Mouse (Mus musculus): ENCODE data around the gene Ncapd3. TPM values are rescaled to one million over a fixed set of nuclear protein-coding genes. Genes with fewer than 3 reads are reported as not detected.
A peak's percentile ranks its signal among the peaks of the same experiment; 100 is the strongest.

Ncapd3 gene
- polyA plus RNA-seq, 1 experiment from 2014 or later, result 25.2 TPM

DNA sequence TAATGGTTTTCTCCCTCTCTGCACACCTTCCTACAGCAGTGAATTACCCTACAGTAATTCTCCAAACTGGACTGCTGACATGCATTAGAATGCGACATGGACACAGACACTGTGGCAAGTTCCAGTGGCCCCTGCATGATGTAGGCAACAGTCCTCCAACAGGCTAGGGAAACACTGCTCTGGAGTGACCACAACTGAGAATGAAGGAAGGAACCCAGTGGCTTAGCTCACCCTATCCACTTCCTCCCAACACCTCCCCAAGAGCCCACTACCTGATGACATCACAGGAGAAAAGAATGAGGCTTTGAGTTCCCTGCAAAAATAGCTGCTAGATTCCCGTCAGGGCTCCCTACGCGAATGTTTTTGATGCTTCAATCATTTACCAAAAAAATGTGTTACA is 69.5 kb downstream of the Ncapd3 start:
- Histone ChIP-seq H3K9ac (no peak overlapping the region), H3K4me2 (replicated peaks) (no peak overlapping the region), H3K9me3 (replicated peaks) (no peaks in the 10 kb centered on the region), H3K27ac (replicated peaks) (no peak overlapping the region), H3K36me3 (peaks cover 75% of the 10 kb centered on the region), H3K4me1 (no peaks in the 10 kb centered on the region), H3K27me3 (no peaks in the 10 kb centered on the region), H3K4me3 (replicated peaks) (no peak overlapping the region)
- WGBS, result 85% methylated on average over 4 of the region's 4 CpGs
- ATAC-seq (ENCODE audit: insufficient number of reproducible peaks, low FRiP score, low TSS enrichment, low read depth), result no peak

DNA sequence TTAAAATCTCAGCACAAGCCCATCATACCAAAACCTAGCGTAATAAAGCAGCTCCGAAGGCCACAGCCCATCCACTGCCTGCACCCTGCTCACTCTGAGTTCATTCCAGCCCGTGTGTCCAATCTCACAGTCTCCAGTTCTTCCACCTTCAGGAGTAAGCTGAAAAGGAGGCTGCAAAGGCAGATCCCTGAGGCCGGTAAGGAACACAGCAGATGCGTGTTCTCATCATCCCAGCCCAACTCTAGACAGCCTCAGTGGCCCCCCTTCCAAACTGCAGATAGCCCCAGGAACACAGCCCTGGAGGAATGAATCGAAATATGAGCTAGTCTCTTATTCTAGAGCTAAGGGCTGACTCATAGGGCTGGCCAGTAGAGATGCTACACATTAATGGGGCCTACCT is 71.5 kb downstream of the Ncapd3 start:
- Histone ChIP-seq H3K27me3 (no peaks in the 10 kb centered on the region), H3K4me1 (no peaks in the 10 kb centered on the region), H3K9me3 (replicated peaks) (no peaks in the 10 kb centered on the region), H3K4me3 (replicated peaks) (no peak overlapping the region), H3K9ac (no peak overlapping the region), H3K27ac (replicated peaks) (no peak overlapping the region), H3K4me2 (replicated peaks) (no peak overlapping the region), H3K36me3 (peaks cover 71% of the 10 kb centered on the region)
- 89% methylated on average over 6 of the region's 6 CpGs for WGBS
- no peak for ATAC-seq (ENCODE audit: insufficient number of reproducible peaks, low FRiP score, low TSS enrichment, low read depth)

DNA sequence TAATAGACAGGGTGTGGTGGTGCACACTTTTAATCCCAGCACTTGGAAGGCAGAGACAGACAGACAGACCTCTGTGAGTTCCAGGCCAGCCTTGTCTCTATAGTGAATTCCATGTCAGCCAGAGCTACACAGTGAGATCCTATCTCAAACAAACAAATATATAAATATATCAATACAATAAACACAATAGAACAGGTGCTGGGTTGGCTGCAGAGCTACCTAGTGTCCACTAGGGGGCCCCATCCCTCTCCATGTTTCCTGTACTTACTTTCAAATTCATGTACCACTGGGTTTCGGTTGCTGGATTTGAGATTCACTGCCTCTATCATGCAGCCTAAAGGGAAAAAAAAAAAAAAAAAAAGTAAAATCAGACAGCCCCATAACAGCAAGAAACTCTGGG is 76.1 kb downstream of the Ncapd3 start:
- no peak overlapping the region for H3K4me2 ChIP-seq (replicated peaks)
- no peaks in the 10 kb centered on the region for H3K27me3 ChIP-seq
- no peaks in the 10 kb centered on the region for H3K9me3 ChIP-seq (replicated peaks)
- H3K4me3 ChIP-seq (replicated peaks), result no peak overlapping the region
- peaks cover 31% of the 10 kb centered on the region for H3K36me3 ChIP-seq
- peaks cover 16% of the 10 kb centered on the region; the same call in 1 of the 2 replicates for H3K4me1 ChIP-seq
- H3K9ac ChIP-seq, result no peak overlapping the region
- no peak for ATAC-seq (ENCODE audit: insufficient number of reproducible peaks, low FRiP score, low TSS enrichment, low read depth)
- WGBS, result 38% methylated on average over 1 of the region's 1 CpGs
- H3K27ac ChIP-seq (replicated peaks), result no peak overlapping the region

DNA sequence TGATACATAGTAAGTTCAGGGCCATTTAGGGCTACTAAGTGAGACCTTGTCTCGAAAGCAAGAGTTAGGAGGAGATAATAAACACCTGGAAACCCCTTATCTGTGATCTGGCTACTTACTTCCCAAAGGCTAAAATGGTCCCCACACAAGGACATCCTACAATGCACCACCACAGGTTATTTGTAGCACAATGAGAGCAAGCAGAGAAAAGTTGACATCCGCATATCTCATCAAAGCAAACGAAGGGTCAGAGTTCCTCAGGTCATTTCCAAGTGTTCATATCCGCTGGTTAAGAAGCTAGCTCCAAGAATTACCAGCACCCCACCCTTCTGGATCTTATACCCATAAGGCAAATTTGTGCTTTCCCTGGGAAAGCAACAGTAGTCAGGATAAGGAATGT is 78.5 kb downstream of the Ncapd3 start:
- no peak overlapping the region for H3K4me3 ChIP-seq (replicated peaks)
- no peak overlapping the region for H3K9ac ChIP-seq
- H3K36me3 ChIP-seq, result peaks cover 17% of the 10 kb centered on the region
- no peaks in the 10 kb centered on the region for H3K27me3 ChIP-seq
- ATAC-seq (ENCODE audit: insufficient number of reproducible peaks, low FRiP score, low TSS enrichment, low read depth), result no peak
- H3K4me1 ChIP-seq, result peaks cover 16% of the 10 kb centered on the region; the same call in 1 of the 2 replicates
- no peak overlapping the region for H3K27ac ChIP-seq (replicated peaks)
- WGBS, result 77% methylated on average over 4 of the region's 4 CpGs
- no peaks in the 10 kb centered on the region for H3K9me3 ChIP-seq (replicated peaks)
- H3K4me2 ChIP-seq (replicated peaks), result no peak overlapping the region

DNA sequence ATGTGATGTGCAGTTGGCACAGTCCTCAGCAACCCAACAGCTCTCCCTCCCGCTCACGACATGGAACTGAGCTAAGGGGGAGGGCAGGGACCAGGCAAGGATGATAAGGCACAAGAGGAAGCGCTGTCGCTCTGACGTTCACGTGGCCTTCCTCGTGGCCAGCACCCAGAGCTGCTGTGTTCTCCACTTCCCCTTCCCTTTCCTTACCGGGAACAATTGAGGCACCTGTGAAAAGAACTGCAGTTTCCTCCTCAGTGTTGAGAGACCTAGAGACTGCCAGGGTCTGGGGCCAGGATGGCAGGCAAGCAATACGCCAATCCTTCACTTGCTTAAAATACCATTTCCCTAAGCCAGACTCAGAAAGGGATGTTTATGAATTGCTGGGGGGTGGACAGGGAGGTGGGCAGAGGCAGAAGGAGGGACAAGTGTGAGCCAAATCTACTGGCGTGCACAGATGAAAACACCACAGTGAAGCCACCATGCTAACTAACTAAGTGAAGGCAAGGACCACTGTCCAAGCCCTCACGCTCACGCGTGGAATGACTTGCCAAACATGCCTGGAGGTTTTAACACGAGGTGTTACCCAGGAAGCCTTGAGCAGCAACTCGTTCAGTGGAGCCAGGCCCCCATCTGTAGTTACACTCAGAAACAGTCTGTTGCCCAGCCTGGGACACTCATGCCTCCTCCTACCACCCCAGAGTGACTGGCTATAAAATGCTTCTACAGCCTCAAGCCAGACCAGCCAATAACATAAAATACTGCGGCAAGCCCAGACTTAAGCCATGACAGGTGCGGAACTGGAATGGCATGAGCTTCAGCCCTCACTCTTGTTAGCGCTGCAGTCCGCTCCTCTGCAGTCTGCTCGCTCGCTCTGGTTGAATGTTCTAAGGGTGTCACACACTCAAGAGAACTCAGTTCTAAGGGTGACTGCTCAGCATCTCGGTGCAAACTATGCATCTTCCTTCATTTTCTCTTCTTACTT is 79.8 kb downstream of the Ncapd3 start:
- Histone ChIP-seq H3K9ac (no peak overlapping the region), H3K27me3 (no peaks in the 10 kb centered on the region), H3K4me1 (peaks cover 16% of the 10 kb centered on the region; the same call in 1 of the 2 replicates), H3K4me3 (replicated peaks) (no peak overlapping the region), H3K36me3 (0 out of 2 replicates have a peak, but pooled peaks cover 5% of the 10 kb centered on the region), H3K4me2 (replicated peaks) (no peak overlapping the region), H3K27ac (replicated peaks) (peak overlapping the region; percentile 18; the same call in 1 of the 2 replicates), H3K9me3 (replicated peaks) (no peaks in the 10 kb centered on the region)
- no peak; the same call in 1 of the 2 replicates for ATAC-seq (ENCODE audit: insufficient number of reproducible peaks, low FRiP score, low TSS enrichment, low read depth)
- WGBS, result 65% methylated on average over 22 of the region's 22 CpGs

DNA sequence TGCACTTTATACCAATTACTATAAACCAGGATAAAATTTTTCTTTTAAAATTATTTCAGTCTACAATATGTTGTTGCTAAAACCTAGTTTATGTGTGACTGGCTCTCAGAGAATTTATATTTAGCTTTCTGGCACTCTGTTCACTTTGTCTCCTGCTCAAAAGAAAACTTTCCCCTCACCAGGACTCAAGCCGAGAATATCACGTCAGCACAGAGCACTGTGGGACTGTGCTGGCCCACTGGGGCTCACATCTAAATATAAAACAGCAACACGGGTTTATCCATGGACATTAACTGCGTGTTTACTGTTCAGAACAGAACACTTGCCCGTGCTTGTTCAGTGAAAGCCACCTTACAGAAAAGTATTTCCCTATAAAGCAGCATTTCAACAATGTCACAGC is 80.7 kb downstream of the Ncapd3 start:
- Histone ChIP-seq H3K27ac (replicated peaks) (peak overlapping the region; percentile 18; the same call in 1 of the 2 replicates), H3K4me1 (peaks cover 16% of the 10 kb centered on the region; the same call in 1 of the 2 replicates), H3K4me2 (replicated peaks) (no peak overlapping the region), H3K27me3 (no peaks in the 10 kb centered on the region), H3K36me3 (no peaks in the 10 kb centered on the region), H3K4me3 (replicated peaks) (no peak overlapping the region), H3K9ac (no peak overlapping the region), H3K9me3 (replicated peaks) (no peaks in the 10 kb centered on the region)
- WGBS, result 23% methylated on average over 5 of the region's 5 CpGs
- no peak for ATAC-seq (ENCODE audit: insufficient number of reproducible peaks, low FRiP score, low TSS enrichment, low read depth)

DNA sequence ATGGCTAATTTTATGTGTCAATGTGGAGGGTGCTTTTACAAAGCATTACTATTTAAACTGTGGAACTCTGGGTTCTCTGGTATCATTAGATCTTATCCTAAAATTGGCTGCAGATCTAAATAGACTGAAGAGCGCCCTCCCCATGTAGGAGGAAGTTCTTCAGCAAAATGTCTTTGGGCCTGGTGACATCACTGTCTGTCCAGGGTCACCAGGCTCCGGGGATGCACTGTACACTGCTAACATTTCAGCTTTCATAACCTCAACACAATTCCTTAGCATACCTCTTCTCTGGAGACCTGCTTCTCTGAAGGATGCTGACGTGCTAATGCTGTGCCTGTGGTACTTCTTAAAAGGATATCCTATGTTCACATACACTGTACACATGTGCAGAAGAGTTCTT is 81.8 kb downstream of the Ncapd3 start:
- Histone ChIP-seq H3K4me1 (peaks cover 16% of the 10 kb centered on the region; the same call in 1 of the 2 replicates), H3K9ac (no peak overlapping the region), H3K27ac (replicated peaks) (no peak overlapping the region), H3K4me3 (replicated peaks) (no peak overlapping the region), H3K27me3 (no peaks in the 10 kb centered on the region), H3K9me3 (replicated peaks) (no peaks in the 10 kb centered on the region), H3K4me2 (replicated peaks) (no peak overlapping the region), H3K36me3 (no peaks in the 10 kb centered on the region)
- WGBS, result 80% methylated on average over 3 of the region's 3 CpGs
- no peak for ATAC-seq (ENCODE audit: insufficient number of reproducible peaks, low FRiP score, low TSS enrichment, low read depth)

DNA sequence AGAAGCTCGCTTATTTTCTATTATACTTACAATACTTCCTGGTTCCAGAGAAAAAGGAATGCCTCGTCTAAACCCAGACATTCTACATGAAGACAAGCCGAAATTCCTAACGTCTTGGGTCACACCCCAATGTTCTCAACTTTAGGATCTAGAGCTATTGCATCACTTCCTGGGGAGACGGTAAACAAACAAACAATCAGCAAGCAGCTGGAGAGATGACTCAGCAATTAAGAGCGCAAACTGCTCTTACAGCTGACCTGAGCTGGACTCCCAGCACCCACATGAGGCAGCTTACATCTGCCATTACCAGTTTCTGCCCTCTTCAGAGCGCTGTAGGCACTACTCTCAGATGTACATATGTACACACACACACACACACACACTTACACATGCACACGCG is 91.3 kb downstream of the Ncapd3 start:
- Histone ChIP-seq H3K4me2 (replicated peaks) (no peak overlapping the region), H3K36me3 (no peaks in the 10 kb centered on the region), H3K9ac (no peak overlapping the region), H3K4me3 (replicated peaks) (no peak overlapping the region), H3K27me3 (no peaks in the 10 kb centered on the region), H3K9me3 (replicated peaks) (no peaks in the 10 kb centered on the region), H3K4me1 (no peaks in the 10 kb centered on the region), H3K27ac (replicated peaks) (no peak overlapping the region)
- 85% methylated on average over 9 of the region's 9 CpGs for WGBS
- no peak for ATAC-seq (ENCODE audit: insufficient number of reproducible peaks, low FRiP score, low TSS enrichment, low read depth)

DNA sequence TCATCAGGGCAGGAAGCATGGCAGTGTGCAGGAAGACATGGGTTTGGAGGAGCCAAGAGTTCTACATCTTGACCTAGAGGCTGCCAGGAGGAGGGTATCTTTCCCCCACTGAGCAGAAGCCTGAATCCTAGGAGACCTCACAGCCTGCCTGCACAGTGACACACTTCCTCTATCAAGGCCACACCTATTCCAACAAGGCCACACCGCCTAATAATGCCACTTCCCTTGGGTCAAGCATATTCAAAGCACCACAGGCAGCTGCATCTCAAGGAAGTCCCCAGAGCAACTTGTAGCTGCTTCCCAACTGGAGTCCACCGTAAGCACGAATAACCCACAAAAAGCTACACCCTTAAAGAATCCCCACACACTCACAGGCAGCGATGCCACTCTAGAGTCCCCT is 92.1 kb downstream of the Ncapd3 start:
- Histone ChIP-seq H3K9me3 (replicated peaks) (no peaks in the 10 kb centered on the region), H3K4me1 (no peaks in the 10 kb centered on the region), H3K4me2 (replicated peaks) (no peak overlapping the region), H3K9ac (no peak overlapping the region), H3K4me3 (replicated peaks) (no peak overlapping the region), H3K27me3 (no peaks in the 10 kb centered on the region), H3K27ac (replicated peaks) (no peak overlapping the region), H3K36me3 (no peaks in the 10 kb centered on the region)
- no peak for ATAC-seq (ENCODE audit: insufficient number of reproducible peaks, low FRiP score, low TSS enrichment, low read depth)
- 84% methylated on average over 4 of the region's 4 CpGs for WGBS

DNA sequence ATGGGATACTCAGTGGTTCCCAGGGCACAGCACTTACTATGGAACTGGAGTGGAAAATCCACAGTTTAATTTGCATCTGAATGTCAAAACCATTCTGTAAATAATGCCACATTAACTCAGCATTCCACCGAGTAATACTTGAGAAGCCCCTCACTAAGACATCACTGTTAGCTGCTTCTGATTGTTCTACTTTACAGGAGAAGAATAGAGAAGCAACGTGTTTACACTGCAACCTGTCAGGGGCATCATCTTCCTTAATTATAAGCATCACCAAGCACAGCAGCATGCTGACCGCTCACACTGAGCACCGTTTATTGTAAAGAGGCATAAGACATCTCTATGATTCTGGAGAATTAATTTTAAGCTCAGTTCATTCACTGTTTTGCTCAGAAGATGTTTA is 93.0 kb downstream of the Ncapd3 start:
- Histone ChIP-seq H3K27me3 (no peaks in the 10 kb centered on the region), H3K4me1 (no peaks in the 10 kb centered on the region), H3K36me3 (no peaks in the 10 kb centered on the region), H3K9me3 (replicated peaks) (no peaks in the 10 kb centered on the region), H3K27ac (replicated peaks) (no peak overlapping the region), H3K4me2 (replicated peaks) (no peak overlapping the region), H3K9ac (no peak overlapping the region), H3K4me3 (replicated peaks) (no peak overlapping the region)
- no peak for ATAC-seq (ENCODE audit: insufficient number of reproducible peaks, low FRiP score, low TSS enrichment, low read depth)
- WGBS, result 84% methylated on average over 4 of the region's 4 CpGs

DNA sequence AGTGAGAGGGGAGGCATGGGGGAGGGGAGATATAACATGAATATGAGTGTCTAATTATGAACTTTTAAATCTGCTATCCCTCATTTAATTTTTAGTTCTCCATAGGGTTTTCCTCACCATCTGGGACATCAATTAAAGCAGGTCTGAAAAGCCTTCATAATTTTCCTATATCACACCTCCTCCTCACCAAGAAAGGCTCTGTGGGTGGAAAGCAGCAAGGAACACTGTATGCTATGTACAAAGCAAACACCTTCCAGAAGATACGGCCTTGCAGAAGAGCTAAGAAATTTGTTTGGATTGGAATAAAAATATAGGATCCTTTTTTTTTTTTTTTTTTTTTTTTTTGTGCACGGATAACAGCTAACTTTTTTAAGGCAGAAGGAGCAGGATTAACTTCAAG is 94.0 kb downstream of the Ncapd3 start:
- WGBS, result 92% methylated on average over 2 of the region's 2 CpGs
- Histone ChIP-seq H3K36me3 (no peaks in the 10 kb centered on the region), H3K27me3 (no peaks in the 10 kb centered on the region), H3K27ac (replicated peaks) (no peak overlapping the region), H3K4me1 (no peaks in the 10 kb centered on the region), H3K4me3 (replicated peaks) (no peak overlapping the region), H3K4me2 (replicated peaks) (no peak overlapping the region), H3K9me3 (replicated peaks) (no peaks in the 10 kb centered on the region), H3K9ac (no peak overlapping the region)
- no peak for ATAC-seq (ENCODE audit: insufficient number of reproducible peaks, low FRiP score, low TSS enrichment, low read depth)

Measured in embryonic facial prominence, embryonic 15.5 days (tissue).